Mouse (Mus musculus): Measurements from ENCODE around the gene Nfe2l1.

- TF ChIP-seq POLR2A (IDR thresholded peaks at IDR 0.05; ENCODE audit: low read depth, low read length) = no peak
- TF ChIP-seq CTCF (conservative IDR thresholded peaks at IDR 0.05; ENCODE audit: insufficient read depth, insufficient read length, low read depth, low read length) = no peak
Measured at GRCm38 (mm10) chr11:96873601-96874140, 43.9 kb upstream of the Nfe2l1 start.

All from kidney, adult 2 months (tissue).